ENCODE assay signal across 8 mouse cellular contexts in the genomic region with DNA sequence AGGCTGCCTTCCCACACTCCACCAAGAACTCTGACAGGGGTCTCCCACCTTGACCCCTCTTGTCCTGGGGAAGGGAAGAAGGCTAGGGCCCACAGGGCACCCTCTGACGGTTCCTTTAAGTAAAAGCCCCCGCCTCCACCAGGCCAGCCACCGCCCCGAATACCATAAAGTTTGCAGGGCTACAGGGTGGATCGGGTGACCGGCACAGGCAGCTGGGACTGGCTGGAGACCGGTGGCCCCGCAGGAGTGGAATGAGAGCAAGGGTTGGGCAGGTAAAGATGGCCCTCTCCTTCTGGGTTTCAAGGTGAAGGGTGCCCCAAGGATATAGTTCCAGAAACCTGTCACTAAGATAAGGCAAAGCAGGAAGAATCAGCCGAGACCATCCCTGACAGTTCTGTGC. TPM values are rescaled to one million over a fixed set of nuclear protein-coding genes. Genes with fewer than 3 reads are reported as not detected.
DNase-seq lines count a peak whose midpoint lies in the region; ATAC-seq and TF ChIP-seq lines count a peak whose summit lies in the region.

No protein-coding gene starts in this region.

- no peak for ATAC-seq in forebrain, embryonic 12.5 days (ENCODE audit: low FRiP score)
- no peak for ATAC-seq in forebrain, postnatal 0 days
- ATAC-seq in stomach, postnatal 0 days (ENCODE audit: low FRiP score, low TSS enrichment): 0 out of 2 replicates have a peak, but pooled peaks have one; percentile 27

- DNase-seq in forebrain, postnatal 0 days: no peak
- peak; percentile 61 for DNase-seq in urinary bladder, postnatal 14 days (ENCODE audit: low spot score)
- no peak for DNase-seq in urinary bladder, postnatal 4 days (ENCODE audit: low spot score in 2 of 2)
- peak; percentile 67 to 79 for DNase-seq in kidney, postnatal 4 days
- DNase-seq in stomach, postnatal 0 days (ENCODE audit: low spot score): peak; percentile 70
- DNase-seq in cerebellum, postnatal 25 days: no peak
- no peak for DNase-seq in thymus, postnatal 36 days

- TF ChIP-seq CTCF in forebrain, postnatal 0 days (IDR thresholded peaks at IDR 0.05; ENCODE audit: low read depth): no peak
- no peak for TF ChIP-seq CTCF in stomach, postnatal 0 days (IDR thresholded peaks at IDR 0.05; ENCODE audit: low read depth)

- no peak overlapping the region for H3K4me3 ChIP-seq in forebrain, embryonic 12.5 days (replicated peaks)
- H3K4me3 ChIP-seq in forebrain, postnatal 0 days (ENCODE audit: low read depth, low read length): no peak overlapping the region
- H3K4me3 ChIP-seq in stomach, postnatal 0 days (ENCODE audit: low read depth, low read length): no peak overlapping the region; the same call in 1 of the 2 replicates

- no peaks in the 10 kb centered on the region for H3K36me3 ChIP-seq in forebrain, embryonic 12.5 days (replicated peaks)
- H3K36me3 ChIP-seq in forebrain, postnatal 0 days (ENCODE audit: insufficient read depth): no peaks in the 10 kb centered on the region
- H3K36me3 ChIP-seq in stomach, postnatal 0 days (ENCODE audit: control insufficient read depth, insufficient read depth, low read length): no peaks in the 10 kb centered on the region

- H3K9ac ChIP-seq in forebrain, embryonic 12.5 days: peak overlapping the region; percentile 25; the same call in 1 of the 2 replicates
- no peak overlapping the region for H3K9ac ChIP-seq in forebrain, postnatal 0 days
- peak overlapping the region; percentile 31; the same call in 1 of the 2 replicates for H3K9ac ChIP-seq in stomach, postnatal 0 days (ENCODE audit: low read length)

- peaks cover 58% of the 10 kb centered on the region for H3K4me1 ChIP-seq in forebrain, embryonic 12.5 days
- 0 out of 2 replicates have a peak, but pooled peaks cover 4% of the 10 kb centered on the region for H3K4me1 ChIP-seq in forebrain, postnatal 0 days (ENCODE audit: insufficient read depth)
- peaks cover 10% of the 10 kb centered on the region for H3K4me1 ChIP-seq in stomach, postnatal 0 days (replicated peaks; ENCODE audit: control insufficient read depth, insufficient read depth)

- H3K27ac ChIP-seq in forebrain, embryonic 12.5 days: no peak overlapping the region
- no peak overlapping the region for H3K27ac ChIP-seq in forebrain, postnatal 0 days (ENCODE audit: low read depth, low read length)
- peak overlapping the region; percentile 61 for H3K27ac ChIP-seq in stomach, postnatal 0 days (replicated peaks)

- H3K9me3 ChIP-seq in forebrain, embryonic 12.5 days: no peaks in the 10 kb centered on the region
- H3K9me3 ChIP-seq in forebrain, postnatal 0 days (ENCODE audit: low read length): no peaks in the 10 kb centered on the region
- H3K9me3 ChIP-seq in stomach, postnatal 0 days (ENCODE audit: control insufficient read depth, low read length): no peaks in the 10 kb centered on the region

- H3K4me2 ChIP-seq in forebrain, embryonic 12.5 days: no peak overlapping the region
- H3K4me2 ChIP-seq in forebrain, postnatal 0 days (ENCODE audit: low read depth): no peak overlapping the region
- H3K4me2 ChIP-seq in stomach, postnatal 0 days (replicated peaks; ENCODE audit: low read depth): peak overlapping the region; percentile 43

- H3K27me3 ChIP-seq in forebrain, embryonic 12.5 days: no peaks in the 10 kb centered on the region; the same call in 1 of the 2 replicates
- H3K27me3 ChIP-seq in forebrain, postnatal 0 days (ENCODE audit: insufficient read depth, low read length): no peaks in the 10 kb centered on the region
- no peaks in the 10 kb centered on the region for H3K27me3 ChIP-seq in stomach, postnatal 0 days (ENCODE audit: control insufficient read depth, insufficient read depth, low read length)

- 21% methylated on average over 9 of the region's 9 CpGs for WGBS in forebrain, embryonic 12.5 days
- WGBS in forebrain, postnatal 0 days: 34% methylated on average over 9 of the region's 9 CpGs
- WGBS in stomach, postnatal 0 days: 24% methylated on average over 9 of the region's 9 CpGs

- TF ChIP-seq EP300 in stomach, postnatal 0 days (optimal IDR thresholded peaks at IDR 0.05): no peak

RNA-seq across cellular contexts. Expression of gene Sema3b, which starts 2.4 kb away (rescaled TPM):
- 1.7 and 2.6 TPM in 2 replicates for polyA plus RNA-seq in forebrain, embryonic 12.5 days (2016; fragmentation: Nextera tagmentation; extraction: Ambion mirVana)
- 6.5 and 6.6 TPM in 2 replicates for total RNA-seq in forebrain, postnatal 0 days (2014; rRNA removed)
- polyA plus RNA-seq in forebrain, postnatal 0 days (2015; fragmentation: Nextera tagmentation; extraction: Ambion mirVana): 3.9 and 4.4 TPM in 2 replicates
- polyA plus RNA-seq in stomach, postnatal 0 days (2015; fragmentation: Nextera tagmentation; extraction: Ambion mirVana): 16.3 and 19.1 TPM in 2 replicates

RNA-seq across cellular contexts. Expression of gene Ifrd2, which starts 19.1 kb away (rescaled TPM):
- 22.1 and 26.3 TPM in 2 replicates for polyA plus RNA-seq in forebrain, embryonic 12.5 days (2016; fragmentation: Nextera tagmentation; extraction: Ambion mirVana)
- 11.7 and 13.8 TPM in 2 replicates for total RNA-seq in forebrain, postnatal 0 days (2014; rRNA removed)
- 6.2 and 7.4 TPM in 2 replicates for polyA plus RNA-seq in forebrain, postnatal 0 days (2015; fragmentation: Nextera tagmentation; extraction: Ambion mirVana)
- polyA plus RNA-seq in stomach, postnatal 0 days (2015; fragmentation: Nextera tagmentation; extraction: Ambion mirVana): 35.5 and 42.7 TPM in 2 replicates

RNA-seq across cellular contexts. Expression of gene Hyal3, which starts 26.0 kb away (rescaled TPM):
- 0.80 and 1.2 TPM in 2 replicates for polyA plus RNA-seq in forebrain, embryonic 12.5 days (2016; fragmentation: Nextera tagmentation; extraction: Ambion mirVana)
- total RNA-seq in forebrain, postnatal 0 days (2014; rRNA removed): 1.00 and 2.9 TPM in 2 replicates
- 1.3 and 1.5 TPM in 2 replicates for polyA plus RNA-seq in forebrain, postnatal 0 days (2015; fragmentation: Nextera tagmentation; extraction: Ambion mirVana)
- 1.3 and 1.4 TPM in 2 replicates for polyA plus RNA-seq in stomach, postnatal 0 days (2015; fragmentation: Nextera tagmentation; extraction: Ambion mirVana)

RNA-seq across cellular contexts. Expression of gene Naa80, which starts 27.9 kb away (rescaled TPM):
- polyA plus RNA-seq in forebrain, embryonic 12.5 days (2016; fragmentation: Nextera tagmentation; extraction: Ambion mirVana): 13.7 and 14.2 TPM in 2 replicates
- total RNA-seq in forebrain, postnatal 0 days (2014; rRNA removed): 15.8 and 27.0 TPM in 2 replicates
- 18.8 and 21.3 TPM in 2 replicates for polyA plus RNA-seq in forebrain, postnatal 0 days (2015; fragmentation: Nextera tagmentation; extraction: Ambion mirVana)
- polyA plus RNA-seq in stomach, postnatal 0 days (2015; fragmentation: Nextera tagmentation; extraction: Ambion mirVana): 13.3 and 14.7 TPM in 2 replicates

RNA-seq across cellular contexts. Expression of gene Gnai2, which starts 28.6 kb away (rescaled TPM):
- 570 and 587 TPM in 2 replicates for polyA plus RNA-seq in forebrain, embryonic 12.5 days (2016; fragmentation: Nextera tagmentation; extraction: Ambion mirVana)
- total RNA-seq in forebrain, postnatal 0 days (2014; rRNA removed): 200 and 223 TPM in 2 replicates
- polyA plus RNA-seq in forebrain, postnatal 0 days (2015; fragmentation: Nextera tagmentation; extraction: Ambion mirVana): 267 and 287 TPM in 2 replicates
- polyA plus RNA-seq in stomach, postnatal 0 days (2015; fragmentation: Nextera tagmentation; extraction: Ambion mirVana): 189 and 195 TPM in 2 replicates

Comparison
In these comparisons a context has a peak if more than half of its experiments do, and no peak if none do; other contexts are left out.
1. DNase-seq: peak in urinary bladder, postnatal 14 days (single experiment), kidney, postnatal 4 days (2 of 2) and stomach, postnatal 0 days (single experiment); none in forebrain, postnatal 0 days (single experiment), urinary bladder, postnatal 4 days (0 of 2), cerebellum, postnatal 25 days (0 of 2) and thymus, postnatal 36 days (0 of 2).